Mouse (Mus musculus): ENCODE measurements at regions not wholly inside any gene's neighbourhood (a gene's known extent, or its start where the extent isn't known, plus 50 kb on each side); places are given as distances from the start of the nearest gene placed in this dataset.

- no peak for TF ChIP-seq POLR2A (IDR thresholded peaks at IDR 0.05; ENCODE audit: low read depth, low read length)
- no peak overlapping the region for H3K27ac ChIP-seq (ENCODE audit: insufficient read depth, low read length)
- H3K4me3 ChIP-seq (ENCODE audit: insufficient read depth, low read length), result no peak overlapping the region
- no peaks in the 10 kb centered on the region for H3K4me1 ChIP-seq (ENCODE audit: control insufficient read depth, insufficient read depth, low read length)
These were observed 56.2 kb downstream of the Rpl36a-ps1 start for GRCm38 (mm10) chr14:98937933-98938332.

DNA sequence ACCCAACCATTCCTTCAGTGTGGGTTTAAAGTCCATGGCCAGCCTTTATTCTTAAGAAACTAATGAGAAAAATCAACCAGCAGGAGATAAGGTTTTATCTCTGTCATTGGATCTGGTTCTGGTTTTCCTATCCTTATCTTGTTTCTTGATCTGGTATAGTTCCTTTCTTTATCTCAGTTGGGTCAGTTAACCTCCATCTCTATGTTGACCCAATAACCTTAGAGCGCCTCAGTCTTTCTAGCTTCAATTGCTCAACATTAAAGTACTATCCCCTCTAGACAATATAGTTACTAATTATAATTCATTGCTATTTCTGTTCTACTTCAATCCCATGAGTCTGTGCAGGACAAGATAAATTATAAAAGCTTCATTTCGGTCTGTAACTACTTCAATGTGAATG is 56.7 kb downstream of the Rpl36a-ps1 start:
- no peak overlapping the region for H3K27ac ChIP-seq (ENCODE audit: insufficient read depth, low read length)
- no peak overlapping the region for H3K4me3 ChIP-seq (ENCODE audit: insufficient read depth, low read length)
- no peaks in the 10 kb centered on the region for H3K4me1 ChIP-seq (ENCODE audit: control insufficient read depth, insufficient read depth, low read length)
- TF ChIP-seq POLR2A (IDR thresholded peaks at IDR 0.05; ENCODE audit: low read depth, low read length), result no peak
- no peak for TF ChIP-seq CTCF (IDR thresholded peaks at IDR 0.05; ENCODE audit: borderline replicate concordance, insufficient read depth, low read length)

DNA sequence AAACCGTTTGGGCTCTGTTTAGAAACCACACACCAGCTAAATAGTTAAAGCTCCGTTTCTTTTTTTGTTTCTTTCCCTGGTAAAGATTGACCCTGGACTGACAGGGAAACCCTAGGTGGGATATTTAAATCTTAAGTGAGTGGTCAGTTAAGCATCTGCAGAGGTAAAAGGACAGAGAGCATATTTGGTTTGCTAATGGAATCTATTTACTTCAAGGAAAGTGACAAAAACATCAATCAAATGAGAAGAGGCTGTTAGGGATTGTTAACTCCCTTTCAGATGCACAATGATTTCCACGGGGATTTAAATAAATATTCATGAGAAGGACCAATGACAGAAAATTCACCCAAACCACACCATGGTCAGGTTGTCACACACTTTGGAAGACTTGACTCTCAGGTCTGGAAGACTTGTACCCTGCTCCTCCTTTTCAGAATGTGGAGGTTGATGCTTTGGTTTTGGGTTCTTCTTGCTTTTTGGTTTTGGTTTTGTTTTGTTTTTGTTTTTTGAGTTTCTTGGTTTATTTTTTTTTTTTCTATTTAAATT is 60.7 kb downstream of the Rpl36a-ps1 start:
- Histone ChIP-seq H3K4me3 (ENCODE audit: insufficient read depth, low read length) (no peak overlapping the region), H3K27ac (ENCODE audit: insufficient read depth, low read length) (no peak overlapping the region), H3K4me1 (ENCODE audit: control insufficient read depth, insufficient read depth, low read length) (no peaks in the 10 kb centered on the region)
- no peak for TF ChIP-seq POLR2A (IDR thresholded peaks at IDR 0.05; ENCODE audit: low read depth, low read length)
- no peak for TF ChIP-seq CTCF (IDR thresholded peaks at IDR 0.05; ENCODE audit: borderline replicate concordance, insufficient read depth, low read length)

DNA sequence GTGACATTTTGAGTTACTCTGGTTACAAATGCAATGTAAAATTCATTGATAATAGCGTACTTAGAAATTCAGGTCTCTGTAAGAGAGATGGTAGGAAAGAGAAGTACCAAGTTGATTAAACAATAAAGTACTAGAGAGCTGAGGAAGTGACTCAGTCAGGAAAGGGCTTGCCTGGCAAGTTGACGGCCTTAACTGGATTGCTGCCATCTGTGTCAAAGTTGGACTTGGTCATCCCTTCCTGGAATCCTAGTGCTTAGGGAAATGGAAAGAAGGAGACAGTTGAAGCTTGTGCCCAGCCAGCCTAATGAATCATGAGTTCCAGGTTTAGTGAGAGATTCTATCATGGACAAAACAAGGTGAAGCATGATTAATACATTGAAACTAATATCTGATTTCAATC is 64.8 kb downstream of the Rpl36a-ps1 start:
- TF ChIP-seq POLR2A (IDR thresholded peaks at IDR 0.05; ENCODE audit: low read depth, low read length) (no peak), CTCF (IDR thresholded peaks at IDR 0.05; ENCODE audit: borderline replicate concordance, insufficient read depth, low read length) (no peak)
- Histone ChIP-seq H3K4me3 (ENCODE audit: insufficient read depth, low read length) (no peak overlapping the region), H3K27ac (ENCODE audit: insufficient read depth, low read length) (no peak overlapping the region), H3K4me1 (ENCODE audit: control insufficient read depth, insufficient read depth, low read length) (no peaks in the 10 kb centered on the region)

DNA sequence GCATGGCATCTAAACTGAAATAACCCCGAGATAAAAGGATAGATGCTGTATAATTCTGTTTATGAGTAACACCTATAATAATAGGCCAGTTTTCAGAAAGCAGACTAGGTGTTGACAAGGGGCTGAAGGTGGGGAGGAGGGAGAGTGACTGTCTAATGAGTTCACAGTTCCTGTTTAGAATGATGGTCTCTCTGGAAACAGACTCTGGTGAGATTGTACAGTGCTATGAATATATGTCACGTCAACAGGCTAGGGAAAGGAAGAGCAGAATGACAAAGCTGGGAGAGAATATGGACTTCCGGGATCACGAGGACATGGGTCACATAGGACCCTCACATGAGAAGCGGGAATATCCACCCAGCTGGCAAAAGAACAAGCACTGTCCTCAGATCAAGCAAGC is 85.9 kb downstream of the Rpl36a-ps1 start:
- no peak overlapping the region for H3K27ac ChIP-seq (ENCODE audit: insufficient read depth, low read length)
- no peak overlapping the region for H3K4me3 ChIP-seq (ENCODE audit: insufficient read depth, low read length)
- no peaks in the 10 kb centered on the region for H3K4me1 ChIP-seq (ENCODE audit: control insufficient read depth, insufficient read depth, low read length)
- TF ChIP-seq POLR2A (IDR thresholded peaks at IDR 0.05; ENCODE audit: low read depth, low read length), result no peak
- no peak for TF ChIP-seq CTCF (IDR thresholded peaks at IDR 0.05; ENCODE audit: borderline replicate concordance, insufficient read depth, low read length)

DNA sequence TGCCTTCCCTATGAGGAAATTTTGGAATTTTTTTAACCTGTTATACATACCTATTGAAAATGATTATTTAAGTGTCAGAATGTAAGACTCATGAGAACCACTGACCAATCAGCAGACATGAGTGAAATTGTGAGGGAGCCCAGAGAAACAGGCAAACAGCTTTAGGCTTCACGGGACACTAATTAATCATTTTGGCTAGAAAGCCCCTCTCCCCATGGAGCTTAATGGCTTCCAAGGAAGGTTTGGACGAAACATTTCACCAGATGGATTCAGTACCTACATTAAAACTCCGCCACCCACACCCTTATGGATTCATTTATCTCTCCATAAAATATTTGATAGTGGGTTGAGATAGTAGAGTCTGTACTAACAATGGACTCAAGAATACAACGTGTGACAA is 95.2 kb downstream of the Rpl36a-ps1 start:
- H3K4me3 ChIP-seq (ENCODE audit: insufficient read depth, low read length), result no peak overlapping the region
- TF ChIP-seq CTCF (IDR thresholded peaks at IDR 0.05; ENCODE audit: borderline replicate concordance, insufficient read depth, low read length) (no peak), POLR2A (IDR thresholded peaks at IDR 0.05; ENCODE audit: low read depth, low read length) (no peak)
- H3K4me1 ChIP-seq (ENCODE audit: control insufficient read depth, insufficient read depth, low read length), result no peaks in the 10 kb centered on the region
- no peak overlapping the region for H3K27ac ChIP-seq (ENCODE audit: insufficient read depth, low read length)

- Histone ChIP-seq H3K27ac (ENCODE audit: insufficient read depth, low read length) (no peak overlapping the region), H3K4me1 (ENCODE audit: control insufficient read depth, insufficient read depth, low read length) (no peaks in the 10 kb centered on the region), H3K4me3 (ENCODE audit: insufficient read depth, low read length) (no peak overlapping the region)
- TF ChIP-seq POLR2A (IDR thresholded peaks at IDR 0.05; ENCODE audit: low read depth, low read length) (no peak), CTCF (IDR thresholded peaks at IDR 0.05; ENCODE audit: borderline replicate concordance, insufficient read depth, low read length) (no peak)
These were observed 96.7 kb downstream of the Rpl36a-ps1 start for GRCm38 (mm10) chr14:98897390-98897789.

GRCm38 (mm10) chr14:98895933-98896332 is 98.2 kb downstream of the Rpl36a-ps1 start:
- Histone ChIP-seq H3K4me3 (ENCODE audit: insufficient read depth, low read length) (no peak overlapping the region), H3K4me1 (ENCODE audit: control insufficient read depth, insufficient read depth, low read length) (no peaks in the 10 kb centered on the region), H3K27ac (ENCODE audit: insufficient read depth, low read length) (no peak overlapping the region)
- TF ChIP-seq POLR2A (IDR thresholded peaks at IDR 0.05; ENCODE audit: low read depth, low read length), result no peak
- no peak for TF ChIP-seq CTCF (IDR thresholded peaks at IDR 0.05; ENCODE audit: borderline replicate concordance, insufficient read depth, low read length)

DNA sequence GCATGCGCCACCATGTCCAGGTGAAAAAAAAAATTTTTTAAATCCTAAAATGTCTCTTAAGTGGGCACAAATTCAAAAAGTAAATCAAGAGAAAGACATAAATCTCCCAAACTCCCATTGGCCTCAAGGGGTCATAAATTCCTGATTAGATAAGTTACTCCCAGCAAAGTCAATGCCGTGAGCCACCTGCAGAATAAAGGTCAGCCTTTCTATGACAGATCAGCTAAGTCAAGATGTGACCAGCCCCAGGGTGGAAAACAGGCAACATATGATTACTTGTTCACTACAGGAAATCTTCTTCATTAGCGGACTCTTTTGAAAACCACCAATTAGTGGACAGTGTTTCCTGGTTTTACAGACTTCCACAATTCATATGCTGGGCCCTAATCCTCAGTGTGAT is 101.4 kb downstream of the Rpl36a-ps1 start:
- Histone ChIP-seq H3K4me3 (ENCODE audit: insufficient read depth, low read length) (no peak overlapping the region), H3K4me1 (ENCODE audit: control insufficient read depth, insufficient read depth, low read length) (no peaks in the 10 kb centered on the region)
- no peak for TF ChIP-seq POLR2A (IDR thresholded peaks at IDR 0.05; ENCODE audit: low read depth, low read length)

GRCm38 (mm10) chr14:98891252-98891947 is 102.7 kb downstream of the Rpl36a-ps1 start:
- TF ChIP-seq POLR2A (IDR thresholded peaks at IDR 0.05; ENCODE audit: low read depth, low read length), result no peak
- no peak for TF ChIP-seq CTCF (IDR thresholded peaks at IDR 0.05; ENCODE audit: borderline replicate concordance, insufficient read depth, low read length)
- Histone ChIP-seq H3K4me1 (ENCODE audit: control insufficient read depth, insufficient read depth, low read length) (no peaks in the 10 kb centered on the region), H3K27ac (ENCODE audit: insufficient read depth, low read length) (no peak overlapping the region), H3K4me3 (ENCODE audit: insufficient read depth, low read length) (no peak overlapping the region)

More for the DNA sequence above, 101.4 kb downstream of the Rpl36a-ps1 start:
- H3K27ac ChIP-seq (ENCODE audit: insufficient read depth, low read length), result no peak overlapping the region
